Mouse (Mus musculus) splenic B cell, adult 2 months (primary cell): ENCODE measurements at regions not wholly inside any gene's neighbourhood (a gene's known extent, or its start where the extent isn't known, plus 50 kb on each side); places are given as distances from the start of the nearest gene placed in this dataset.

Experiments
- DNase-seq: peaks from one replicate; pipeline ENCODE4 v3.0.0-alpha.2; 2011; ENCODE audit warnings: low read depth, low spot score
- H3K27me3 ChIP-seq: 2 replicates; pipeline ENCODE4 v1.6.1; 2012; ENCODE audit warnings: mild to moderate bottlenecking, low read length, moderate library complexity, mixed read lengths; ENCODE audit not compliant: control insufficient read depth, poor library complexity, insufficient read depth, severe bottlenecking
- H3K36me3 ChIP-seq: 2 replicates; pipeline ENCODE4 v1.6.1; 2012; ENCODE audit warnings: mild to moderate bottlenecking, low read length, moderate library complexity, mixed read lengths; ENCODE audit not compliant: control insufficient read depth, poor library complexity, insufficient read depth, severe bottlenecking

- Histone ChIP-seq H3K27me3 (no peaks in the 10 kb centered on the region), H3K36me3 (no peaks in the 10 kb centered on the region)
- DNase-seq, result no peak
Measured at GRCm38 (mm10) chrX:11448711-11449110, 121.1 kb downstream of the H2al1j start.

- no peak for DNase-seq
- Histone ChIP-seq H3K27me3 (no peaks in the 10 kb centered on the region), H3K36me3 (no peaks in the 10 kb centered on the region)
Measured at GRCm38 (mm10) chrX:11458521-11458920, 130.9 kb downstream of the H2al1j start.

DNA sequence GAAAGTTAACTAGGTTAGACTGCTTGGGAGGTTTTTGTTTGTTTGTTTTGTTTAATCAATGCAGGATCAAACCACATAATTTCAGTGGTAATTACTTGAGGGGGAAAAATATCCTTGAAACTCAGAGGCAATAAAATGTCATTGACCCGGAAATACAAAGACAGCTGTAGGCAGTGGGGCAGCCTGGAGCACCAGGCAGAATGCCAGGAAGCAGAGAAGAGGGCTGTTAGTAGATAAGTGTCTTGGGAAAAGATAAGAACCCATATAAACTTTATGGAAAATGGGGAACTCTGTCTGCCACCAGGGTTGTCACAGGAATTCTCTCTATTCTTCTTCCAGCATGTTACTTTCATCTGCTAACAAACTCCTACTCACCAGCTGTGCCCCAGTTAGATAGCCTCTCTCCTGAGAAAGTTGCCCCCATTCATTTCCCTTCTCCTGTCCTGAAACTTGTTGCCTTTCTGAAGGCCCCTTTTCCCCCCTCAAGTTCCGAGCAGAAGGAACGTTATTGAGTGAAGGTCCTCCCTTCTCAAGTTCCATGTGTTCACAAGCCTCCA is 136.4 kb downstream of the H2al1j start:
- H3K27me3 ChIP-seq, result no peaks in the 10 kb centered on the region
- H3K36me3 ChIP-seq, result no peaks in the 10 kb centered on the region
- DNase-seq, result no peak

GRCm38 (mm10) chrX:11466191-11466590 is 138.6 kb downstream of the H2al1j start:
- no peaks in the 10 kb centered on the region for H3K27me3 ChIP-seq
- H3K36me3 ChIP-seq, result no peaks in the 10 kb centered on the region
- DNase-seq, result no peak

- no peaks in the 10 kb centered on the region for H3K36me3 ChIP-seq
- no peak for DNase-seq
- H3K27me3 ChIP-seq, result no peaks in the 10 kb centered on the region
Measured at GRCm38 (mm10) chrX:11479696-11480339, 152.2 kb downstream of the H2al1j start.

- no peaks in the 10 kb centered on the region for H3K27me3 ChIP-seq
- no peaks in the 10 kb centered on the region for H3K36me3 ChIP-seq
- DNase-seq, result no peak
Measured at GRCm38 (mm10) chrX:11482141-11482540, 154.5 kb downstream of the H2al1j start.

GRCm38 (mm10) chrX:11486588-11486987 is 159.0 kb downstream of the H2al1j start:
- Histone ChIP-seq H3K27me3 (no peaks in the 10 kb centered on the region), H3K36me3 (no peaks in the 10 kb centered on the region)
- DNase-seq, result no peak

GRCm38 (mm10) chrX:11487876-11488275 is 160.3 kb downstream of the H2al1j start:
- no peak for DNase-seq
- H3K27me3 ChIP-seq, result no peaks in the 10 kb centered on the region
- no peaks in the 10 kb centered on the region for H3K36me3 ChIP-seq

DNA sequence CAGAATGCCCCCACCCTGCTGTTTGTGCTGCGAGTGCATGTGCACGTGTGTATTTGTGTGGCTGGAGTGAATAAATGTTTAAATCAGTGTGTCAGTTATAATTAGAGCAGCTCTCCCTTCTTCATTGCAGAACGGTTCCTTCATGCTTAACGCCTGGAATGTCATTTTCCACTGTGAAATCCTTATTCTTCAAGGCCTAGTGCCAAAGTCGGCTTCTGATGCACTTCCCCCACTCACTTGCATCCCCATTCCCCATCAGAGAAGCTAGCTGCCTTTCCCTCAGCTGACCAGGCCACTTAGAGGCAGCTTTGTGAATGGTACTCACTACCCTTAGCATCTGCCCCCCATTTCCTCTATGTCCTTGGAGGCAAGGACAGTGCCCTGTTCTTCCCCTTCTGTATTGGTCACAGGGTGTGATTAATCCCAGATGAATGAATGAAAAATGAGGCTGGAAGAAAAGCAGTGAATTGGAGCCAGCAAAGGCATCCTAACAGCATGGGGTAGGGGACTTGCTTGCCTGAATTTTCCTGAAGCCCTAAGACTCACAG is 162.6 kb downstream of the H2al1j start:
- no peak for DNase-seq
- Histone ChIP-seq H3K36me3 (no peaks in the 10 kb centered on the region), H3K27me3 (no peaks in the 10 kb centered on the region)

- no peaks in the 10 kb centered on the region for H3K36me3 ChIP-seq
- no peak for DNase-seq
- H3K27me3 ChIP-seq, result no peaks in the 10 kb centered on the region
Measured at GRCm38 (mm10) chrX:11491235-11491634, 163.6 kb downstream of the H2al1j start.

GRCm38 (mm10) chrX:11491676-11492391 is 164.2 kb downstream of the H2al1j start:
- DNase-seq, result no peak
- Histone ChIP-seq H3K36me3 (no peaks in the 10 kb centered on the region), H3K27me3 (no peaks in the 10 kb centered on the region)

DNA sequence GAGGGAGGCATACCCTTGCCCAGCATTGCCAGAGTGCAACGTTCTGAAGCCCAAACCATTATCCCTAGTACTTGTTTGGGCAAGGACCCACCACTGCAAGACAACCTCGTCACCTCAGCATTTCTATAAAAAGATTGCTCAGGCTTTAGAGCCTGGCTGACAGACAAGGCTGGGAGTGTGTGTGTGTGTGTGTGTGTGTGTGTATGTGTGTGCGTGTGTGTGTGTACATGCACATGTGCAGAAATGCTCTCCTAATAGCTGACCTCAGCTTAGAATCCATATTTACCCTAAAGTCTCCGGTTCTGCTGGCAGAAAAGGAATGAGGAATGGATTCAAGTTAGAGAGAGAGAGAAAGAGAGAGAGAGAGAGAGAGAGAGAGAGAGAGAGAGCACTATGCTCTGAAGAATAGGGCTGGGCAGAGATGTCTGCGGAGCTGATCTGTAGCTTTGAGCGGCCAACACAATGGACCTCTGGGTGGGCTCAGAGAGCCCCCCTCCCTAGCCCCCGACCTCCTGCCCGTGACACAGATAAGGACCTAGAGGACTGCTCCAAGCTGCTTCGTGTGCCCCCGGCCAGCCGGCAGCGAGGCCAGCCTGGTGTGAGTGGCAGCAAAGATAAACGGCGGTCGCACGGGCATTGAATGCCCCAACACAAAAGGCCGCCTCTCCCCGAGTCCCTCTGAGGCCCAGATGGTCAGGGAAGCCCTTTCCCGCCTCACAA is 166.1 kb downstream of the H2al1j start:
- Histone ChIP-seq H3K27me3 (no peaks in the 10 kb centered on the region), H3K36me3 (no peaks in the 10 kb centered on the region)
- no peak for DNase-seq

DNA sequence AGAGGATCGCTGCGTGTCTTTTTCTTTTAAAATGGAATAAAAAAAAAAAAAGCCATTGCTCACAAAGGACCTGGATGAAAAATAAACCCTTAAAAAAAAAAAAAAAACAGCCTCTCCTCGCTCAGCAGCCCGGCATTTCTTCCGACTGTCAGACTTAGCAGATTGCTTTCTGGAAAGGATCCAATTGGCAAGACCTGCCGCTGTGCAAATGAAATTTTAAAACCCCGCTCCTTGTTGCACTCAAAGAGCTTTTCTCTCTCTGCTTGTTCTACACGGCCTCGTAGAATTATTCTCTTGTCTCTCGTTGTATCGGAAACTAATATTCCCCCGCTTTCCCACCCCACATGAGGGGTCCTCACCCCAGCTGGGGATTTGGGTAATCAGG is 166.6 kb downstream of the H2al1j start:
- no peak for DNase-seq

DNA sequence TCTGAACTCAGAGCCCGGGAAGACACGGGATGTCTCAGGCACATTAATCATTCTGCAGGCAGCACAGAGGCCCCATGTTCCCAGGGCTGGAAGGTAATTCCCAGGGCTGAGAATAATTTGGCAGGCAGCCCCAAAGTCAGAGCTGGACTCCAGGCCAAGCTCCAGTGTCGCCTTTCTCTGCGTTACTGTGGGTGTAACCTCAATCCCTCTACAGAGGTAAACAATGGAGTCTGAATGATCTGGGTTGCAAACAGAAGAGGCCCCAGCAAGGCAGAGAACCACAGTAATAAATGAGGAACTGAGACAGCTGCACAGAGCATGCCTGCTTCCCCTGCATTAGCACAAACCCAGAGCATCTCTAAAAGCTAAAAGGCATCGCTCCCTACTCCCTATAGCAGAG is 184.8 kb downstream of the H2al1j start:
- no peak for DNase-seq
- Histone ChIP-seq H3K36me3 (no peaks in the 10 kb centered on the region), H3K27me3 (no peaks in the 10 kb centered on the region)

More for the DNA sequence above, 166.6 kb downstream of the H2al1j start:
- Histone ChIP-seq H3K36me3 (no peaks in the 10 kb centered on the region), H3K27me3 (no peaks in the 10 kb centered on the region)

GRCm38 (mm10) chrX:11512928-11513327 is 185.3 kb downstream of the H2al1j start:
- no peaks in the 10 kb centered on the region for H3K27me3 ChIP-seq
- H3K36me3 ChIP-seq, result no peaks in the 10 kb centered on the region
- DNase-seq, result no peak
